Mouse (Mus musculus) layer of hippocampus, adult 11-12 months (tissue): ENCODE measurements at regions not wholly inside any gene's neighbourhood (a gene's known extent, or its start where the extent isn't known, plus 50 kb on each side); places are given as distances from the start of the nearest gene placed in this dataset.

ENCODE experiments used
- DNase-seq: peaks from one replicate; pipeline ENCODE4 v3.0.0; 2022; ENCODE audit warnings: low spot score

DNA sequence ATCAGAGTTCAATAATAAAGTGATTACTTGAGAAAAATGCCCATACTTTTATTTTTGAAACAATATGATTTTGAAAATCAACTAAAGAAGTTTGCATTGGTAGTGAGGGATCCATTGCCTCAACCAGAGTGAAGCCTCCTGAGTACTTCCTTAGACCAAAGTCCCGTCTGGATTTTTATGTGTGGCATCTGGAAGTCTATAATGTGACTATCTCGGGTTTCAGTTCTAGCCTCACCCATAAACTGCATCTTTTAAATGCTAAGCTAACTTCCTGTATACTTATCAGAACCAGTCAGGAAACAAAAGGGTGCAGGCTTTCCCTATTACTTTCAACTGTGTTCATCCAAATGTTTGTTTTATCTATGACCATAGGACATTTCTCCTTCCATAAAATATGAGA, 178.8 kb downstream of the Spry2 start:
- DNase-seq: no peak

DNA sequence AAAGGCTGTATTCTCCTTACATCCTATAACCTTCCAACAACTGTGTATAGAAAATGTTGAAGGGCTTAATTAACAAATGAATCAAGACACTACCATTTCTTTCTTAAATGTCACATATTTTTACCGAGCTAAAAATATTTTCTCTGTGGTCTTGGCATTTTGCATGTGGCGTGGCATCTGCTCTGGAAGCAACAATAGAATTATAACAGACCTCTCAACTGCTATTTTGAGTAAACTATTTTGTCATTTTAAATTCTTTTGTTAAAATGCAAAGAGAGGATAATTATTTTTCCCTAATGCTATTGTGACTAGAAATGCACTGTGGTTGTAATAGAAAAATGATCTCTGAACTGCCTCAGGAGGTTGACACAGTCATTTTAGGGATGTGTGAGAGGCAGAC, 187.9 kb downstream of the Spry2 start:
- DNase-seq: no peak

DNA sequence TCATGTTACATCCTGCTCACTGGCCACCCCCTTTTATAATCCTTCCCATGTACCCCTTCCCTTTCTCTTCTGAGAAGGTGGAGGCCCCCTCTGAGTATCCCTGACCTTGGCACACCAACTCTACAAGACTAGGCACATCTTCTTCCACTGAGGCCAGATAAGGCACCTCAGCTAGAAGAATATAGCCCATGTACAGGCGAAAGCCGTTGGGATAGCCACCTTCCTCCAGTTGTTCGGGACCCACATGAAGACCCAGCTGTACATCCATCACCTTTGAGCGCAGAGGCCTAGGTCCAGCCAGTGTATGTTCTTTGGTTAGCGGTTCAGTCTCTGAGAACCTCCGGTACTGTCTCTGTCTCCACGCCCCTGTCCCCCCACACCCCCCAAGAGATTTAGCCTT, 189.9 kb downstream of the Spry2 start:
- no peak for DNase-seq

DNA sequence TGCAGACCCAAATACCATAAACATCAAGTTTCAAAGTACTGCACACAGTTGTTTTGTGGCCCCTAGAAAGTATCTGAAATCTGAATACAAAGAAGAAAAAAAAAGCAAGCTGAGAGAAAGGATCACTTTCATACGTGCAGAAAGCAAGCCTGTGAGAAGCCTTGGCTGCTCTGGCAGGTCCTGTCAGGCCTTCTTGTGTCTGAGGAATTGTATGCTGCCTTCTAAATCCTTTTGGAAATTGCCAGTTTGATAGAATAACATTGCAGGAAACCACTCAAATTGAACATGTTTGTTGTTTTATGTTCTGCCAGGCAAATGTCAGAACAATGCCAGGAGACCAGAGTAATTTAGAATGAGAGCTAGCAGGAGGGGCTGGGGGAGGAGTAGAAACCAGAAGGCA, 198.0 kb downstream of the Spry2 start:
- no peak for DNase-seq

DNA sequence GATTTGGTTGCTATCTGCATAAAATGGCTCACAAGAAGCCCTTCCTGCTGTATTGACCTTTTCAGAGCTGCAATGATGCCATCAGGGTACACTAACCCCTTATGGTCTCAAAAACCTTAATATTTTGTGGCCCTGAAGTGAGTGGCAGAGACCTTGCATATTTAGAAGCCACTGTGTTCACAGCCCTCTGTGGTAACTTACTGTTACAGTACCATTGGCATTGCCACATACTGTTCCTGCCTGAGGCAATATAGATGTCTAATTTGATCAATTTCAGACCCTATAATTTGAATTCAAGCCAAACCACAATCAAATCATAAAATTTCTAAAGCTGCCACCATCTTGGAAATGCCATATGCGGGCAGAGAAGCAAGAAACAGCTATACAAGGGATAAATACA, 198.5 kb downstream of the Spry2 start:
- DNase-seq: no peak

DNA sequence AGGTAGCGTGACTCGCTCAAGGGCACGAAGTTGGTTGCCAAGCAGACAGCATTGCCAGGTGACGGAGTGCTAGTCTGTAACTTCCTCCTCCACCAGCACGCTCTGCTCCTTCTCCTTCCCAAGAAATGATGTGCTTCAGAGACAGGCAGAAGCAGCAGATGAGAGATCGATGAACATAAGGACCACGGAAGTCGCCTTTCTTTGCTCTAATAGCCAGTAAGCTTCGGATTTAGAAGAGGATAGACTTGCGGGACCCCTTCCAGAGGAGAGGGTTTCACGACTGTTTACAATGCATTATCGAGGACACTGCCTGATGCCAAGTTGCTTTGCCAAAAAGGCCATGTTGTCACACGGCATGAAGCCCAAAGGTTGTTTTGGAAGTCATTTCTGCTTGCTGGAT, 199.2 kb downstream of the Spry2 start:
- no peak for DNase-seq

DNA sequence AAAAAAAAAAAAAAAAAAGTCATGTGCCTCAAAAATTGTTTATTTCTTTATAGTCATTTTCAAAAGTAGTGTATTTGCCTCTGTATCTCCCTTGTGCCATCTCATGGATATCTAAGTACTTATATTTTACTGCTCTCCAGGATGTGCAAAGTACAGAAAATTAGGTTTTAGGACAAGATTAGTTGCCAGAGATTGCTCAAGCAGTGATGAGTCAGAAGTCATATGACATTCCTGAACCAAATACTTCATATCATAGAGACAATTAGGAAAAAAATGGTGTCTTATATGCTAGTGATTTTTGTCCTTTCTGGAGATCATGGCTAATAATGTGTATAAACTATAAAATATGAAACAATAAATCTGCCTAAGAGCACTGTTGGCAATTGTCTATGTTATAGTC, 201.7 kb downstream of the Spry2 start:
- DNase-seq: no peak

DNA sequence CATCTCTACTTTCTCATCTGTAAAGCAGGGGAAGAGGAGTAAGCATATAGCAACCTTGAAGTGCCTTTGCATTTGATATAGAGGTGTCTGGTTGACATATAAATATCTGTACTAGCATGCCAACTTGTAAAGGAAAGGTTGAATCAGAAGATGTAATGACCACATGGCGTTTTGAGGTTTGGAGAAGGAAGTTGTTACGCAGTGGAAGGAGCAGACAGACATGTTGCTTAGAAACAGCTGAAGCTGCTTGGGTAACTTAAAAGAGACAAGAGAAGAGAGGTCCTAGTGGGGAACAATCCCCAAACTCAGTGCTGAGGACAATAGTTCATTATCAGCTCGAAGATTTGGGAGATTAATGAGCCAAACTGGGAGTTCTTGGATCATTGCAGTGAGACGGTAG, 202.9 kb downstream of the Spry2 start:
- no peak for DNase-seq

DNA sequence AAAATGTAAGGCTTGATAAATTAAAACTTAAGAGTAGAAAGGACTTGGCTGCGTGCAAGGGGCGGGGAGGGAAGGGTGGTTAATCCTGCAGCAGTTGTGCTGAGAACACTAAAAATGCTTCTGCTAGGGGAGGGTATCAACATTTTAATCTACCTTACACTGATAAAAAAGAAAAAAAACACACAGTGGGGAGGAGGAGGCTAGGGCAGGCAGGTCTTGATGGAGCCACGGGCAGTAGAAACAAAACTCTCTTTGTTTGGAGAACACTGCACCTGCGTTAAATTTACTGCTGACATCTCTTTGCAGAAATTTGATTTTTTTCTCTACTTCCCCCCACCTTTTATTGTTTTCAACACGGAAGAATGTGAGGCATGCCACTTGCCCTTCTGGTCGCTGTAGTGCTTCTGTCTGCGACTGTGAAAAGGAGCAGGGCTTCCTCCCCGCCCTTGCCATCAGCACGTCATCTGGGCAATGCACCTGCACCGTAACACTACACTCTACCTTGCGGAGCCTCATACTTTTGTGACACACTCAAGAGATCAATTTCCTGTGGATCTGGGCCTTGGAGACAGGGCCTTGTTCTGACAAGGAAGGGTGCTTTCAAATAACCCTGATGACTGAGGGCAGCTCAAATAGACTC, 211.7 kb downstream of the Spry2 start:
- DNase-seq: no peak

DNA sequence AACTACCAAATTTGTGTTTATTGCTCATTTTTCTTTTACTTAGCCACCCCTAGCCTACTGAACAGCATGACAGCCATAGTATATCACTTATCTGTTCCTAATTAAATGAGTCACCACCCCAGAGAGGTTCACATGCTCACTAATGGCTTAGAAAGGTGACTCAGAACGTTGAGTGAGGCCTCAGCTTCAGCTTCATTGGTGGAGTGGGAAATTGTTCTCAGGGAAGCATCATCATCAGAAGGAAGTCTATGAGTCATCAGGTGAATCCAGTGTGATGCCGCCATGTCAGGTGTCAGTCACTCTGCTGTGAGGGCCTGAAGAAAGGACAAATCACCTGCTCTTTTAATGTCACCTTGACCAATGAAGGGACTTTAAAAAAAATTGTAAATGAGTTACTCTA, 212.3 kb downstream of the Spry2 start:
- no peak for DNase-seq

DNA sequence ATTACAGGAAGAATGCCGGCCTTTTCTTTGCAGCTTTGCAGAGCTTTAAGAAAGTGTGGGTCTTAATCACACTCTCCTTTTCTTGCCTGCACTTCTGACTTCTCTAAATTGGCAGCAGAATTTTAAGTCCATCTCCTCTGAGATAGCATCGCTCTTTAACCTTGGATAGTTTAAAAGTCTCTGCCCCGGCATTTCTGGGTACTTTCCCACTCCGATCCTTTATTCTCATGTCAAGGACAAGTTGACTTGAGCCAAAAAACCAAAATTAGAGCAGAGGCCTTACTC, 220.0 kb downstream of the Spry2 start:
- no peak for DNase-seq

DNA sequence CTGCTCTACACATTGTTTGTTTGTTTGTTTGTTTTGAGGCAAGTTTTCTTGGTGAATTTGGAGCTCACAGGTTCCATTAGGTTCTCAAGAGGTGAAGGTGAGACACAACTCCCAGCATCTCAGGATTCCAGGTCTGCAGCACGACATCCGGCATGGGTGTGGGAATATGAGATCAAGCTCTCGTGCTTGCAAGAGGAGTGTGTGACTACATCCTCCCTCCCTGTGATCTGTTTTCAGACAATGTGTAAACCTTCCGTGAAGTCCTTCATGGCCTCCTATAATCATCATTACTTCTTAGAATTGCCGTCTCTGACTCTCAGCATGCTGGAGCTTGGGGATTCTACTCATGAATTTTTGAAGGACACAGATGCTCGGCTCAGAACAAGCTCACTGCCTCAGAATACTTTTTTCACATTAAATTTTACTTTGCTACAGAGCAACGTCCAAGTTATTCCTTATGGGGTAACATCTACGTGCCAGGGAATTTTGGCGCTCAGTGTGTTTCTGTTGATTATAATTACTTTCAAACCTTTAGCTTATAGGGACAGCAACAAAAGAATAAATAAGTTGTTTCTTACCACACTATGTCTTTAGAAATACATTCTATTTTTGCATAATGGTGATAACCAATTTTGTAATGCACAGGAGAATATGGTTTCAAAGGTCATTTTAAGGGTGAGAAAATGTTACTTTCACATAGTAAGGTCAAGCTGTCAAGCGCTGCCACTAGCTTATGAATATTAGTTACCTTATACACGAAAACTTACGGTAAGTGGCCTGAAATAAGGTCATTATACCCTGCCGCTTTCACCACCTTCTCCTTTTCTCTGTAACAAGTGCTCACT, 220.6 kb downstream of the Spry2 start:
- DNase-seq: no peak

DNA sequence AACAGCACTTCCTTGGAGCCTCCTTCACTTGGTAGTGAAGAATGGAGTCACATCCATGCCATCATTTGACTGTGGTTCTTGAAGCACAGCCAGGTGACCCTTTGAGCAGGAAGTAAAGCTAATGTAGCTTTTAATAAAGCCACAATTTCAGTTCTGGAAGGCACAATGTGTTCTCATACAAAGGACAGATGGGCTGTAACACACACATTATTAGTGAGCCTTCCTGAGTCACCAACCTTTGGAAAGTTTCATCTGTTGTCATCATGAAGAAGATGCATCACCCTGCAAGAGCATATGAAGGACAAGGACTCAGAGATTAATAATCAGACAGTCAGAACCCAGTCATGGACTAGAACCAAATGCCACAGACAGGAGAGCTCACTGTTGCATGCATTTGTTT, 221.6 kb downstream of the Spry2 start:
- no peak for DNase-seq

DNA sequence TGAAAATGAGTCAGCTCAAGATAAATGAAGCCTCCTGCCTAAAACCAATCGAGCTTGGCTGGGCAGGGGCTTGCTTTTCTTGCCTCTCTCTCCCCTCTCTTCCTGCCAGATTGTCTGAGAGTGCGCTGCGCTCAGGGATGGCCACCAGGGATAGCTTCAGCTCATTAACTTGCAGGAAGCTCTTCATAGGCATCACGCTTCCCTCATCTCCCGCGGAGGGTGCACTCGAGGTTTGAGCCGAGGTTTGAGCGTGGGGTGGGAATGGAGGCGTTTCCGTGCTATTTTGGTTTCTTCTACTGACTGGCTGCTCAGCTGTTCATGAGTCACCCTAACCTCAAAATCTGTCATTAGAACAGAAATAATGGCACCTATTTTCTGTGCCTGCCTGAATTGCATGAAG, 227.7 kb downstream of the Spry2 start:
- DNase-seq: peak; percentile 81

DNA sequence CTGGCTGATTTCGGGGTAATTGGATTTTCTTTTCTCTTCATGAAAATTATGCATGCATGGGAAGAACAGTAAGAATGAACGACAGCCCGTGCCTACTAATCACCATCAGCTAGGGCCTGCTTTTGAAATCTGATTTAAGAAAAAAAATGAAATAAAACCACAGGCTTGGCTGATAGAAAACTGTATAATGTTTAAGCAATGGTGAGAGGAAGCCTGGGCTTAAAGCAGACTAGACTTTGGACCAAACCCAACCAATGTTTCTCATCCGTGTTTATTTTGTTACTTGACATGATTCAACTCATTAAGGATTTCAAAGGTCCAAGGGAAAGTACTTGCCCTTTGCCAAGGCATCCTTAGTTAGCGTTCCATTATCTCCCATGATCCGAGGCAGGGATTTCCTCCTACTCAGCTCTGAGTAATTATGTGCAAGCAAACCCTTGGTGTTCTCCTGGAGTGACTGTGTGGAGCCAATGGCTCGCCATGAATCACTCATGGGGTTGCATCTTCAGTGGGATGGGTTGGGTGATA, 231.9 kb downstream of the Spry2 start:
- no peak for DNase-seq

DNA sequence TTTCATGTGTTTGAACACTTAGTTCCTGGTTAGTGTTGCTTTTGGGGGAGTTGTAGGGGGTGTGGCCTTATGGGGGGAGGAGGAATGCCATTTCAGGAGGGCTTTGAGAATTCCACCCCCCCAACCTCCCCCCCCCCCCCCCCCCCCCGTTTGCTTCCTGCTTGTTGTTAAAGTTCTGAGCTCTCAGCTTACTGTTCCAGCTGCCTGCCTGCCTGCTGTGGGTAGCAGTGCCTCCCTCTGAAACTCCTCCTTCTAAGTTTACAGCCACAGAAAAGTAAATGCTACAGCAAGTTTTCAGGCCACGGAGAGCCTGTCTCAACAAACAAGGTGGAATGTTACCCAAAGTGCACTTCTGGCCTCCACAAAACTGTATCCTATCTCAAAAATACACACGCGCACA, 233.1 kb downstream of the Spry2 start:
- DNase-seq: no peak

DNA sequence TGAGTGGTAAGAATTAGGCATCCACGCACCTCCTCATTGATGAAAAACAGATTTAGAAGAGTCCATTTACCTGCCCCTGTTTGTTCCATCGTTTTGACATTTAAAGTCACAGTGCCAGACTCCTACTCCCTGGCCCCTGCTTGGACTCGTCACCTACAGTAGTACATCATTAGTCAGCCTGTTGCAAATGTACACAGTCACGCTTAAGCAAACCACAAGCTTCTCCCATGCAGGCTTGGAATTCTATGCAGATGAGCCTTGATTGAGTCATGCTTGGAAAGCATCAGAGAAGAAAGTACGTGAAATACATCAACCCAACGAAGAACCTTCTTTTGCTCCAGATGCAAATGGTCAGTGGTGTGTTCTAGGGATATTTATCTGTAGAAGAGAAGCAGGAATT, 233.8 kb downstream of the Spry2 start:
- no peak for DNase-seq

DNA sequence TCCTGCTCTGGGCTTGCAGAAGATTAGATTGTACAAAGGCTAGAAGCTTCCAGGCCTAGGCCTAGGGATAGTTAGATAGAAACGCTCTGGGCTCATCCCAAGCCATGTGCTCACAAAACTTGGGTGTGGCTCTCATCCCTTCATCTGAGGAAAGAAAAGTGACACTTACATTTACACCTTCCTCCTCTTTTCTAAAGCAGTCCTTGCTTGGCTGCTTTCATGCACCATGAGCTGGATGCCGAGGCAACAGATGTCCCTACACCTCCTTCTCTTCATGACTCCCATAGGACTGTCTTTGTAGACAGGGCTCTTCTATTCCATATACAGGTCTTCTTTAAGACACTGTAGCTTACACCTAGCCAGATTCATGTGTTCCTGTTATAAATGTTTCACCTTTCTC, 238.3 kb downstream of the Spry2 start:
- no peak for DNase-seq

DNA sequence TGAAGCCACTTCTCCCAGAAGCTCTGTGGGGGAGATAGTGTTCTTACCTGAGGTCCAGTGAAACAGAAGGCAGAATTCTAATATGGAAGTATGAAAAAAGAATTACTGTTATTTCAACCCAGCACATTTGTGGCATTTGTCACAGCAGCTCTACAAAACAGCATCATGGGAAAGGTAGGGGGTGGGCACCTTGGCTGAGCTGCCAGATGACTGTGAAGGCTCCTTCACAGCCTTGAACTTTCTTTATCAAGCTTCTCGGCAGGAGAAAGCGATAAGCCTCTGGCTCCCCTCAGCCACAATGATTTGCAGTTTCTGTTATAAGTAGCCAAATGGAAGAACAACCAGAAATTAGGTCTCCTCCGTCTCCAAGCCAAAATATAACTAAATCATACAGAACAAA, 249.5 kb downstream of the Spry2 start:
- no peak for DNase-seq

DNA sequence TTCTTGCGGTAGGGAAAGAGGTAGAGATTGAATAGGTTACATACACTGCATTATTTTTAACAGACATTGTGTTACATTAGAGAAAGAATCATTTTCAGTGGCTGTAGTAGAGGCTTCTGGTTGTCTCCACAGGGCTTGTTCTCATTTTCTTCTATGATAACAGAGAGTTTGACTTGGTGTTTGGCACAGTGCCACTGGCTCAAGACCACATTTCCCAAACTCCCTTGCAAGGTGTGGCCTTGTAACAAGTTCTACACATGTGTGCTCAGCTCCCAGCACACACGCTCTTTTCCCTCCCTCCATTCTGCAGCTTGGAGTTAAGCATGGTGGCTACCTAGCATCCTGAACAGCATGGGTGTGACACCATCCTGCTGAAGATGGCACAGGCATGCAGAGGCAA, 252.2 kb downstream of the Spry2 start:
- DNase-seq: no peak

DNA sequence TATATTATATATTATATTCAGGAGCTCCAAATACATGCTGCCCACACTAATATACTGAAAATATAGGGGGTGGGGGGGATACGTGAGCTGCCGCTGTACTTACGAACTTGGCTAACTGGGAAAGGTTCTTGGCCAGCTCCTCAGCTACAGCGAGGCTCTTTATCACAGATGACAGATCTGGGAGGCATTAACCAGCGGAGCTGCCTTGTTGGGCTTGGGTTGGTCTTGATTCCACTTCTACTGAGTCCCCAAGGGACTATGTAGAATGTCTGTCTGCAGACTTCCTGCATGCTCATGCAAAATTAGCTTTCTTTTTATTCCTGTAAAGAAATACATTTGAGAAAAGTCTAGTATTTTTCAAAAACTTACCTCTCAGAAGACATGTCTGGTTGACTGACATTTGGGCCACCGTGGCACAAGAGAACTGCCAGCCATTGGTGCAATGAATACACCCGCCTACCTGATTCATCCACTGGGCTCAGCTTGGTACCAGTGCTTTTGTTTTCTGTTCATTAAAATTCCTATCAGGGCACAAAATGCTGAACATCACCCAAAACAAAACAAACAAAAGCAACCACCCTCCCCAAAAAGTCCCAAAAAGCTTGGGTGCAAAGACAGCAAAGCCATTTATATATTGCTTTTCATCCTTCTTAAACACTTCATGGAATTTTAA, 253.2 kb downstream of the Spry2 start:
- DNase-seq: no peak

DNA sequence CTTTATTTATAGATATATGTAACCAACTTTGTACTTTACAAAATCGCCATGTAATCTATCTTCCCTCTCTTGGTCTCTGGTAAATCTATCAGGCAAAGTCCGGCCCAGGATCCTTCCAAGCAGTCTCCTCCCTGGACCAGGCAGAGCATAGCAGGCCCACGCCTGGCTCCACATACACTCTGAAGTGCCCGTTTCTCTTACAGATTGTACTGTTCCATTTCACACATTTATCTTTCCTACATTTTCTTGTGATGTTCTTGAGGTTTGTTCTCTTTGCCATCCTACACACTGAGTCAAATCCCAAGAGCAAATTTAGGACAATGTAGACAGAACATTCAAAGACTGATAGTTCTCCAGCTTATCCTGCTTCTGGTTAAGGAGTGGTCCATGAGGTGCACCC, 264.3 kb downstream of the Spry2 start:
- no peak for DNase-seq

DNA sequence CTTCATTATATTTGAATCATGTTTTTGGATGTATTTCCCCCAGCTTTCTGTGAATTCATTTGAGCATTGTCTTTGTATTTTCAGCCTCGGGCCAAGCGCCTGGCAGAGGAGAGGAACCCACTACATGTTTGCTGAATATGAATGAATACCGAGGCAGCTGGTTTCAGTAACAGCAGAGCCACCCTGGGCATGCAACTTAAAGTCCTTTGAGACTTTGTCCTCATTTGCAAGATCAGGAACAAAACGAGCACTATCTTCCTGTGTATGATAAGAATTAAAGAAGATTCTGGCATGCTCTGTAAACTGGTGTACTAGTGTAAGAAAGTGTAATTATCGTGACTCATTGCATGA, 265.0 kb downstream of the Spry2 start:
- DNase-seq: peak; percentile 53
